Mouse (Mus musculus): ENCODE measurements around the gene Stap2. TPM values are rescaled to one million over a fixed set of nuclear protein-coding genes. Genes with fewer than 3 reads are reported as not detected.

Gene Stap2
- polyA plus RNA-seq, 1 experiment: 0.98 TPM

DNA sequence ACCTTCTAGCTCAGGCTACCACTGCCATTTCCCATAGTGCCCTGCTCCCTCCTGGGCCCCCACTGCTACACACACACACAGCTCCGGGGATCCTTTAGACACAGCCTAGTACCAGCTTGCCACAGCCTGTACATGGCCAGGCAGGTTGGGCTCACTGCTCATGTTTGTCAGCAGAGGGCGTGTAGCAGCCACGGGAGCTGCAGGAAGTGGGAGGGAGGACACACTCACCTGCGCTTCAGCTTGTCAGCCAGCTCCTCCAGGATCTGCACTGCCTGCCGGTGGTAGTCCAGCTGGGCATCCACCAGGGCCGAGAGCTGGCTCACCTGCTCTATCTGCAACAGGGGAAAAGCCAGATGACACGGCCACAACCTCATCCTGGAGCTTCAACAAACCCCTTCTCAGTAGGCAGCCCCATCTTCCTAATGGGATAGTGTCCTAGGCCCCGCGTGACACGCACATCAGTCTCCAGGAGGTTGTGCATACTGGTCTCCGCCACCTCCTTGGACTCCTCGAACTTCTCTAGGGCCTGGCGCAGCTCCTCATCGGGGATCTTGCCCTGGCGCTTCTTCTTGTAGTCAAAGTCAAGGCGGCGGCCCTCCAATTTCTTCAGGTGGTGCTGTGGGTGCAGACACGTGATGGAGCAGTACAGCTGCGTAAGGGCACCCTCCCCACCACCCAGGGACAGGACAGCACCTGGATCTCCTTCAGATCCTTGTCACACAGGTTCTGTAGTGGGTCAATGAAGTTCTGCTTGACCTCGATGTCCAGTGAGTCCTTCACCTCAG, 13.2 kb upstream of the Stap2 start:
- Histone ChIP-seq H3K4me1 (ENCODE audit: control insufficient read depth, insufficient read depth, low read length) (peaks cover 26% of the 10 kb centered on the region), H3K27ac (ENCODE audit: insufficient read depth, low read depth, low read length) (no peak overlapping the region), H3K4me3 (ENCODE audit: insufficient read depth, low read length) (no peak overlapping the region)
- TF ChIP-seq CTCF (IDR thresholded peaks at IDR 0.05; ENCODE audit: low read depth, low read length): no peak
- no peak for TF ChIP-seq POLR2A (IDR thresholded peaks at IDR 0.05; ENCODE audit: borderline replicate concordance, low read depth, low read length)

DNA sequence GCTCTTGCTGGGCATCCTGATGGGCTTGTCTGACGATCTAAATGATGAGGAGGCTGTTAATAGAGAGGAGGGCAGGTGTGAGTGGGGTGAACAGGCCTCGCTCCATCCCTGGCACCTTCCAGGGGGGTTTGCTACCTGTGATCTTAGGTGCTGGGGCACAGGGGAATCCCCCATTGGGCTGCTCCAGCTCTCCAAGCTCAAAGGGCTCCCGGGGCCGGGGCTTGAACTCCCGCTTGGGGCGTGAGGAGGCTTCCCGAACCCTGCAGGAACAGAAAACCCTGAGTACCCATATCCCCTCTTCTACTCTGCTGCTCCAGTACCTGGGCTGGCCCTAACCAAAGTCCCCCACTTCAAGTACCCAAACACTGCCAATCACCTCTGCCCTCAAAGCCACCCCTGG, 12.5 kb upstream of the Stap2 start:
- H3K27ac ChIP-seq (ENCODE audit: insufficient read depth, low read depth, low read length): no peak overlapping the region
- H3K4me3 ChIP-seq (ENCODE audit: insufficient read depth, low read length): no peak overlapping the region
- TF ChIP-seq POLR2A (IDR thresholded peaks at IDR 0.05; ENCODE audit: borderline replicate concordance, low read depth, low read length): no peak
- no peak for TF ChIP-seq CTCF (IDR thresholded peaks at IDR 0.05; ENCODE audit: low read depth, low read length)
- peaks cover 20% of the 10 kb centered on the region for H3K4me1 ChIP-seq (ENCODE audit: control insufficient read depth, insufficient read depth, low read length)

DNA sequence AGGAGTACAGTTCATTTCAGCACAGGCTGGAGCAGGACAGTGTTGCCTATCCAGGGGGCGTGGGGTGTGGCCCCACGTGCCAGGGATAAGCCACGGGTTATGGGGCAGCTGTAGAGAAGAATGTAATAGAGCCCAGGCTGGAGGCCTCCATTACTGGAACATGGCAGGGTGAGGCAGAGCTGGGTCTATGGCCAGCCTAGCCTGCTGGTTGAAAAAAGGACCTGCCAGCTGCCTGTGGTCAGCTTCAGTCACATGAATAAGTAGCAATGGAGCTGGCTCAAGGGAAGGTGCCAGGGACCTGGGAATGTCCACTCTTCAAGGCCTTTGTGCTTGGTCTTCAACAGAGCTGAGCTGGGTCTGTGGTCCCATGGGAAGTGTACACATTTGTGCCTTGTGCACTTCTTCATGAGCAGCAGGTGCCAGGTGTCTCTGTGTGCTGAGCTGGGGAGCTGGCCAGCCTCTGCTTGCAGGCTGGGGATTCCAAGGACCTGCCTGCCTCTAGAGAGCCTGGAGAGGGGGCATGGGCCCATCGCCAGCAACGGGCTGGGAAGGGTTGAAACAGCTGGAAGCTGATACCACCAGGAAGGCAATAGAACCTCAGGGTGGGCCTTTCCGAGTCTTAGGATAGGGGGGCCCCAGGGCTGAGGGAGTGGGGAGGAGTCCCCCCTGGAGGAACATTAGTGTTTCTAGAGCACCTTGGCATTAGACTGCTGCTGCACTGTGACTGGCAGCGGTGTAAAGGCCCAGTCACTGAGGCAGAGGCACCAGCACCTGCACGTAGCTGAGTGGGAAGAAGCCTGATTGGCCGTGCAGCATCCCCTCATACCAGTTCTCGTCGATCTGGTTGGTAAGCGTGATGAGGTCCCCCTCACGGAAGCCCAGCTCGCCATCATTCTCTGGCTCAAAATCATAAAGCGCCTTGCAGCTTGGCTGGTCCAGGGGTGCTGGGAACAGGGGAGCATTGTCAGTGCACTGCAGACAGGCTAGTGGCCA, 11.7 kb upstream of the Stap2 start:
- Histone ChIP-seq H3K27ac (ENCODE audit: insufficient read depth, low read depth, low read length) (no peak overlapping the region), H3K4me3 (ENCODE audit: insufficient read depth, low read length) (no peak overlapping the region), H3K4me1 (ENCODE audit: control insufficient read depth, insufficient read depth, low read length) (peaks cover 13% of the 10 kb centered on the region)
- TF ChIP-seq POLR2A (IDR thresholded peaks at IDR 0.05; ENCODE audit: borderline replicate concordance, low read depth, low read length): no peak

DNA sequence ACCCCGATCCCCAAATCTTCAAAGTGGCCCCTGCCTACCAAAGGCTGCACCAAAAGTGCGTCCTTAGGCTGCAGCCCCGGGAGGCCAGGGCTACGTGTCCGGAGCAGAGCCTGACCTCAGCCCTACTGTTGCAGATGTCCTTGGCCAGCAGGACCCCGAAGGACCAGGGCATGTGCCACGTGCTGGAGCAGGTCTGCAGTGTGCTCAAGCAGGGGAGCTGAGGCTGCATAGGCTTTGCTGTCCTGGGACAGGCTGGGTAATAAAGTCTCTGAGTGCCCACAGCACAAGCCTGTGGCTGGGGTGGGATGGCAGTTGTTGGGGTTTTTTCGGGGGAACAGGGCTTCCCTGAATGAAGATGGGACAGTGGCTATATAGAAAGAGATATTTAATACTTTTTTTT, 11.0 kb upstream of the Stap2 start:
- no peak overlapping the region for H3K27ac ChIP-seq (ENCODE audit: insufficient read depth, low read depth, low read length)
- TF ChIP-seq POLR2A (IDR thresholded peaks at IDR 0.05; ENCODE audit: borderline replicate concordance, low read depth, low read length) (no peak), CTCF (IDR thresholded peaks at IDR 0.05; ENCODE audit: low read depth, low read length) (no peak)
- H3K4me3 ChIP-seq (ENCODE audit: insufficient read depth, low read length): no peak overlapping the region
- H3K4me1 ChIP-seq (ENCODE audit: control insufficient read depth, insufficient read depth, low read length): peaks cover 6% of the 10 kb centered on the region

DNA sequence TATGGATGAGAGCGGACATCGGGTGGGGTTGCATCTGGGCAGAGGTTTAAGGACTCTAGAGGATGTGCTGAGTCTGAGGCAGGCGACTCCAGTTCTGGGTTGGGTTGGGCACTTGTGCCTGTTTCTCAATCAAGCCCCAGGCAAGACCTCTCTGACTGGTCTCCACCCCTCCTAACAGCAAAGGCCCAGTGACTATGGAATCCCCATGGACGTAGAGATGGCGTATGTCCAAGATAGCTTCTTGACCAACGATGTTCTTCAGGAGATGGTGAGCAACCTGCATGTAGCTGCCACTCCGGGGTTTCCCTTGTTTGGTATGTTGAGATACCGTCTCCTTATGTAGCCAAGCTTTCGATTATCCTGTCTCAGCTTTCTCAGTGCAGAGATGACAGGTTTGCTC, 9.9 kb upstream of the Stap2 start:
- TF ChIP-seq CTCF (IDR thresholded peaks at IDR 0.05; ENCODE audit: low read depth, low read length): no peak
- no peak for TF ChIP-seq POLR2A (IDR thresholded peaks at IDR 0.05; ENCODE audit: borderline replicate concordance, low read depth, low read length)
- H3K4me1 ChIP-seq (ENCODE audit: control insufficient read depth, insufficient read depth, low read length): peaks cover 2% of the 10 kb centered on the region
- no peak overlapping the region for H3K4me3 ChIP-seq (ENCODE audit: insufficient read depth, low read length)
- no peak overlapping the region for H3K27ac ChIP-seq (ENCODE audit: insufficient read depth, low read depth, low read length)

DNA sequence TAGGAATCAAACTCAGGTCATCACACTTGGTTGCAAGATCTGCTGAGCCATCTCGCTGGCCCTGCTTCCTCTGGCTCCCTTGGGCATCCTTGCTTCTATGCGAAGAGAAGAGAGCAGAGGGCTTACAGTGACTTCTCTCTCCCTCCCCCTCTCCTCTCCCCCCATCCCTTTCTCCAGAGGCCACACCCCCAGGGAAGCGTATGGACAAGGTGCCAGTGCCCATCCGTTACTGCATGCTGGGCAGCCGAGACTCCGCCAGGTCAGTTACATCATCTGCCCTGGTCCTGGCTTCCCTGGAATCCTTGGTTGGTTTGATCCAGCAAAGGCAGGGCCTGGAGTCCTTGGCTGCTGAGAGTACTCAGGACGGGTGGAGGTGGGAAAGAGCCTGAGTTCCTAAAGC, 6.1 kb upstream of the Stap2 start:
- TF ChIP-seq CTCF (IDR thresholded peaks at IDR 0.05; ENCODE audit: low read depth, low read length) (no peak), POLR2A (IDR thresholded peaks at IDR 0.05; ENCODE audit: borderline replicate concordance, low read depth, low read length) (no peak)
- H3K27ac ChIP-seq (ENCODE audit: insufficient read depth, low read depth, low read length): no peak overlapping the region
- H3K4me3 ChIP-seq (ENCODE audit: insufficient read depth, low read length): no peak overlapping the region
- peaks cover 7% of the 10 kb centered on the region for H3K4me1 ChIP-seq (ENCODE audit: control insufficient read depth, insufficient read depth, low read length)

DNA sequence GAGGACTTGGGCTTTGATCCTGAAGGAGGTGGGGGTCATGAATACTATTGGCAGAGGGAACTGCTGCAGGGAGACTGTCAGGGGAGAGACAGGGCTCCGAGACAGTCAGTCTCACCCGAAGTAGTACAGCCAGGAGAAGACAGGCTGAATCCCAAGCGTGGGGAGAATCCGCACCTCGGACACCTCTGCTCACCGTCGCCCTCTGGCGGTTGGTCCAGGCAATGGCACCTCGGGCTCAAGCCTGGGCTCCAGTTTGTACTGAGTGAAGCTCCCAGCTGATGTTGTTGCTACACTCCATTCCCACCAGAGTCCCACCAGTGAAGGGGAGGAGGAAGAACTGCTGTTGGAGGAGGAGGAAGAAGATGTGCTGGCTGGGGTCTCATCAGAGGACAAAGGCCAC, 5.3 kb upstream of the Stap2 start:
- Histone ChIP-seq H3K4me1 (ENCODE audit: control insufficient read depth, insufficient read depth, low read length) (peaks cover 7% of the 10 kb centered on the region), H3K4me3 (ENCODE audit: insufficient read depth, low read length) (peak overlapping the region; percentile 76), H3K27ac (ENCODE audit: insufficient read depth, low read depth, low read length) (no peak overlapping the region)
- TF ChIP-seq POLR2A (IDR thresholded peaks at IDR 0.05; ENCODE audit: borderline replicate concordance, low read depth, low read length) (no peak), CTCF (IDR thresholded peaks at IDR 0.05; ENCODE audit: low read depth, low read length) (peak; percentile 91)

DNA sequence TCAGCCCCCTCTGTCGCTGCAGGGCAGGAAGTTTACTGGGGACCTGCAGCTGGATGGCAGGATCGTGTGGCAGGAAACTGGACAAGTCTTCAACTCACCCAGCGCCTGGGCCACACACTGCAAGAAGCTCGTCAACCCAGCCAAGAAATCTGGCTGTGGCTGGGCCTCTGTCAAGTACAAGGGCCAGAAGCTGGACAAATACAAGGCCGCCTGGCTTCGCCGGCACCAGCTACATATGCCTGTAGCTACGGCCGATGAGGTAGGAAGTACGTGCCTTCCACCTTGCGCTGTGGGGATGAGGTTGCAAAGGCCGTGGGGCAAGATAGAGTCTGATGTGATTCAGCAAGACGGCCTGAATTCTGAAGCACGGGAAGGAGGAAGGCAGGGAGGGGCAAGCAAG, 4.9 kb upstream of the Stap2 start:
- TF ChIP-seq CTCF (IDR thresholded peaks at IDR 0.05; ENCODE audit: low read depth, low read length): no peak
- TF ChIP-seq POLR2A (IDR thresholded peaks at IDR 0.05; ENCODE audit: borderline replicate concordance, low read depth, low read length): no peak
- Histone ChIP-seq H3K4me1 (ENCODE audit: control insufficient read depth, insufficient read depth, low read length) (peaks cover 7% of the 10 kb centered on the region), H3K27ac (ENCODE audit: insufficient read depth, low read depth, low read length) (no peak overlapping the region), H3K4me3 (ENCODE audit: insufficient read depth, low read length) (peak overlapping the region; percentile 76)

DNA sequence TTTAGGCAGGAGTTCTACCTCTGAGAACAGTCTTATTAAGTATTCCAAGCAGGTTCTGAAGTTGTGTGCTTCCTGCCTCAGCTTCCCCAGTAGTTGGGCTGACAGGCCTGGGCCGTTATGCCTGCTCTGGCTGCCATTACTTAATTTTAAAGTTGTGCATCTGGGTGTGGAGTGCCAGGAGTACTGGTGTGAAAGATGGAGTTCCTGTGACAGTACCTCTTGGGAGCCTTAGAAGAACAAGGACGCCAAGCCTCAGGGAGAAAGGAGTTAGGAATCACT, 4.5 kb upstream of the Stap2 start:
- Histone ChIP-seq H3K4me3 (ENCODE audit: insufficient read depth, low read length) (peak overlapping the region; percentile 76), H3K4me1 (ENCODE audit: control insufficient read depth, insufficient read depth, low read length) (peaks cover 7% of the 10 kb centered on the region), H3K27ac (ENCODE audit: insufficient read depth, low read depth, low read length) (peak overlapping the region; percentile 42; the same call in 1 of the 2 replicates)
- TF ChIP-seq POLR2A (IDR thresholded peaks at IDR 0.05; ENCODE audit: borderline replicate concordance, low read depth, low read length): no peak
- TF ChIP-seq CTCF (IDR thresholded peaks at IDR 0.05; ENCODE audit: low read depth, low read length): no peak

Measured in bone marrow macrophage, adult 2 months (primary cell).